Mouse (Mus musculus) 416B (cell line): ENCODE results near the gene Hddc2.

Experiments
- DNase-seq: peaks from one replicate; pipeline ENCODE4 v3.0.0; 2011; ENCODE audit warnings: low read depth

Hddc2 gene

DNA sequence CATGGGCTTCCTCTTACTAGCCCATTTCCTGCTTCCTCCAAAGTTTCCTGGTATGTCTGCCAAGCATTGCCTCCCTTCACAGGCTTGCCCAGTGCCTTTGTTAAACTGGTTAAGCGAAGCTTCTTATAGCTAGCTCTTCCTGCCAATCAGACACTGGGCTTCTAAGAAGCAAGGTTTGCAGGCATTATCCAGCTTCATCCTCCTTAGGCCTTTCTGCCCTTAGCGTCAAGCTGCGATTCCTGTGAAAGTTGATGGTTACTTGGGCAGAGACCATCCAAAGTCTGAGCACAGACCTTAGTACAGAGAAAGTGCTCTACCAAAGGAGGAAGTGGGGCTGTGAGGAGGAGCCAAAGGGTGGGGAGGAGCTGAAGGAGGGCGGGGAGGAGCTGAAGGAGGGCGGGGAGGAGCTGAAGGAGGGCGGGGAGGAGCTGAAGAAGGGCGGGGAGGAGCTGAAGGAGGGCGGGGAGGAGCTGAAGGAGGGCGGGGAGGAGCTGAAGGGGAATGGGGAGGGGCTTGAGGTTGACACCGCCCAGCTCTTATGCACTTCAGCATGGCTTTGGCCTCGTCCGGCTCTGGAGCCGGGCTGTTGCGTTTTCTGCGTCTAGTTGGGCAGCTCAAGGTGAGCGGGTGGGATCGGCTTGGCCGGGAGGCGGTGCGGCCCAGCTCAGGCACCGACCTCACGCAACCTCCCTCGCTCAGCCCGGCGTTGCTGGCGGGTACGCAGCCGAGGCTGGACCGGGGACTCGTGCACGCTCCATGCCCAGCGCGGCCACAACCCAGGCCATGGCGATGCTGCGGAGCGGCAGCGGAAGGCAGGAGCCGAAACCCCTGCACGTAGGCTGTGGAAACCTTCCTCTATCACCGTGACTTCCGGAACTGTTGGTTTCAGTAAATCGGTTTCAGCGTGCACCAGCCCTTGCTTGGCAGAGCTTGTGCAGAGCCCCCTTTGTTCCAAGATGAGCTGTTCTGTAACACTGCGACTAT is at the start of gene Hddc2:
Gene Hddc2 (plus strand): TSS at position 519 of the 984 bp plus-strand sequence.
- DNase-seq: peak; percentile 92

DNA sequence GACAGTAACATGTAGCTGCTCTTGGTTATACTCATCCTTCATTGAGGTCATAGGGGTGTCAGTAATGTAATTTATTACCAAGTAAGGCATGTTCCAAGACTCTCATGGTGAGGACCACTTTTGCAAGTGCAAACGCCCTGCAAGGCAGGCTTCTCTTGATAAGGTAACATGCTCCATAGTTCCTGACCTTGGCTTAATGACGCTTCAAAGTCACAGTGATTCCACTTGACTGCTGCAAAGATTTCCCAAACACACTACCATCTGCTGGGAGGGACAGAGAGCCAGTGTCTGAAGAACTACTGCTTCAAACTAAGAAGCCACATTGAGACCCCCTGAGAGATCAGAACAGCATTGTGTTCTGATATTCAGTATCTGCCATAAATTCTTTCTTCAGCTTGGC is 40.4 kb upstream of the Hddc2 start:
- DNase-seq: no peak

DNA sequence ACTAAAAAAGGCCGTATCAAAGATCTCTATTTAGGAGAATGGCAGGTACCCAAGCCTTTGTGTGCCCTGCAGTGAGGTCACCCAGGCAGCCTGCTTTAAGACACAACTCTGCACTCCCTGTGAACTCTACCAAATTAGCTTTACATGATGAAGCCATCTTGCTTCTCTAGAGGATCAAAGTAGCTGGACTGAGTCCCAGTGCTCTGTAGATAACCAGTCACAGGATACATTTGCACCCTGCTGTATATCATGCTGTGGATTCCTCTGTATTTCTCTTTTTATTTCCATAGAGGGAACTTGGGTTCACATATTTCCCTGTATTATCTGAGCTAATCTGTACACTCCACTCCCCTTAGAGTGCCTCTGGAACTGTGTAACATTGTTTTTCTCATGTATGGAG is 40.0 kb upstream of the Hddc2 start:
- no peak for DNase-seq

DNA sequence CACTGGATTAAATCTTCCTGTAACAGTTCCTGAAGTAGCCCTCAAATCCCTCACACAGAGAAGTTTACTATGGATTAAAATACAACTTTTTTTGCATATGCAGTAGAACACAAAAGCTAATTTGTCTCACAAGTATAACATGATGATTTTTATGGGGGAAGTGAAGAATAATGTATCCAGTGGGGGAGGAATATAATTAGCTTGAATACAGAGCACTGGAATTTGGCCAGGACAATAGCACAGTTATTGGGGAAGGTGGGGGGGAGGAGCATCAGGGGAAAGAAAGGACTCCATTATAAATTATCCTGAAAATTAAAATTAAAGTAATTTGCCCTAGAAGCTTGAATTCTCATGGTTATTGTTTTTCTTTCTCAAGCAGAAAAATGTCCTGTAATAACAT is 25.4 kb upstream of the Hddc2 start:
- DNase-seq: no peak

DNA sequence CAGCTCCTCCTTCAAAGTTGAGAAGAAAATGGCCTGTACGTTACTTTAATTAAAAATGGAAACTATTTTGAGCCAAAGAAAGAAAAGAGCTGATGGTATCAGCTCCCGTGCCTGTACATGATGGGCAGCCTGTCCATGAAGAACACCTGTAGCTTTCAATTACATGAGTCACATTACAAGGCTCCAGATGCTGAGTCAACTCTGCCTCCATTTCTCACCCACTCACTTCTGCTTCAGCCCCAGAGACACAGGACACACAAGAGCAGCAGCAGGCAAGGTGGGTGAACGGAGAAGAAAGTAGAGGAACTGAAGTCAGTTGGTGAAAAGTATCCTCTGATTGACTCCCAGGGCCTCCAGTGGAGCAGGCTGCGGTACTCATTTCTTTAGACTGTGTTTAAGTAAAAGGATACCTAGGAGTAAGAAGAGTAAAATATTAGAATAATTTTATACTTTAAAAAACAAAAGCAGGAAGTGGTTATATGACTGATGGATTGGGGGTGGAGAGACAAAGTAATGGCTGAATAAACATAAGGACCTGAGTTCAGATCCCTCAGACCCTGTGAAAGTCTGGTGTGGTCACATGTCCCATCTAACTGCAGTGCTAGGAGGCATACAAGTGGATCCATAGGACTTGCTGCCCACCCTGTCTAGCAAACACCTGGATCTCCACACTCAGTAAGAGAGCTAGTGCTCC is 24.3 kb upstream of the Hddc2 start:
- no peak for DNase-seq

DNA sequence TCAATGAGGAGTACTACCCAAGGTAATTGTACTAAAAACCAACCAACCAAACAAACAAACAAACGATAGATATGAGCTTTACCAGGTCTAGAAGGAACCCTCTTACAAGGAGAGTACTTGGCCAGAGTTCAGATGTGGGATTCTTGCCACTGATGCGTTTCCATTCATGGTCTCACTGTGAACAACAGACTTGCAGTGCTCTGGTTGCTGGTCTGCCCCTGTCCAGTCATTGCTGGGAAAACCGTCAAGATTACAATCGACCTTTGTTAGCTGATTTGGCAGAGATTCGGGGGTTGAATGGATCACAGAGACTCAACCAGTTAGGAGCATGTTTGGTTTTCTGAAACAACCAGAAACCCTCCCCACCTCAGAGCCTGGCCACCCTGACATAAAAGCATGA is 17.5 kb upstream of the Hddc2 start:
- no peak for DNase-seq

DNA sequence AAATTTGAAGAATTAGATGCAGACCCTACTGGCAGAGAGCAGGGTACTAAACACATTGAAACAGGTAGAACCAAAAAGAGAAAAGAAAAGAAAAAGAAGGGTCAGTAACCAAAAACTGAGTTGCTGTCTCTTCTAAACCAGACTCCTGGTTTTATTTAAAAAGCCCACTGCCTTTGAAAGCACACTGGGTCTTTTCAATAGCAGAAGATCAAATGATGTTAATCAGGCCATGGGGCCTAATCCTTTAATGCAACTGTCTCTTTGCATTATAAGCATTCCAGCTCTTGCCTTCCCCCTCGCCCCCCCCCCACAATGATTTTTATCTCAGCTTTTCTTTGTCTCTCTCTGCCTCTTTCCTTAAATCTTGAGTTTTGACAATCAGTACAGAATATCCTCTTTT is 16.7 kb upstream of the Hddc2 start:
- DNase-seq: no peak

DNA sequence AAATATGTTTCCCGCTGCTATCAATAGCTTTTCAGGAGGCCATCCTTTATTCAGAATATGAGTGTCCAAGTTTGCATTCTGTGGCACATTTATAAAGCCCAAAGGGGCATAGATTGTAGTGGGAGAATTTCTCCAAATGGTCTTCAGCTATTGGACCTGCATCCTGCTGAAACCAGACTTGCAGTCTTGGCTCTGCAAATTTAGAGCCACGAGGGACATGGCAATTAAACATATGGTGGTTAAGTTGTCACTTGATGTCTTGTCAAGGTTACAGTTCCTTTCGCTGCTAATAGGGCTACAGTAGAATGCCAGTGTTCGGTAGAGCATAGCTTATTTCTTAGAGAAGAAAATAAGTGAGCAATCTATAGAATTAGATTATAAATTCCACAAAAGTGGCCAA is 16.1 kb upstream of the Hddc2 start:
- DNase-seq: no peak

DNA sequence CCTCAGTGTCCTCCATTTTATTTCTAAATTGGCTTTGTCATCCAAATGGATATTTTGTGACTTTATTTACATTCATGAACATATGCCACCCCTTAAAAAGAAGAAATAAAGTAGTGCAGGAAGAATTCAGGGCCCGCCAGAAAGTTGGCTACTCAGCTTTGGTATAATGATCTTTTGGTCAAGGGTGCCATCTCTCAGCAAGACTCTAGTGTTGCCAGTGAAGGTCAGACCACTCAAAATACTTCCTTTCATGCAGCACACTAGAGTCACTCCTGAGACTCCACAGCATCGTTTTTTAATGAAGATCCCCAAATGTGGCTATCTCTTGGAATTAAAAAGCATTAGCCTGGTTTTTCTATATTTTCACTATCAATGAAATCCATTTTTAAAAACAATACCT is 14.9 kb upstream of the Hddc2 start:
- no peak for DNase-seq

DNA sequence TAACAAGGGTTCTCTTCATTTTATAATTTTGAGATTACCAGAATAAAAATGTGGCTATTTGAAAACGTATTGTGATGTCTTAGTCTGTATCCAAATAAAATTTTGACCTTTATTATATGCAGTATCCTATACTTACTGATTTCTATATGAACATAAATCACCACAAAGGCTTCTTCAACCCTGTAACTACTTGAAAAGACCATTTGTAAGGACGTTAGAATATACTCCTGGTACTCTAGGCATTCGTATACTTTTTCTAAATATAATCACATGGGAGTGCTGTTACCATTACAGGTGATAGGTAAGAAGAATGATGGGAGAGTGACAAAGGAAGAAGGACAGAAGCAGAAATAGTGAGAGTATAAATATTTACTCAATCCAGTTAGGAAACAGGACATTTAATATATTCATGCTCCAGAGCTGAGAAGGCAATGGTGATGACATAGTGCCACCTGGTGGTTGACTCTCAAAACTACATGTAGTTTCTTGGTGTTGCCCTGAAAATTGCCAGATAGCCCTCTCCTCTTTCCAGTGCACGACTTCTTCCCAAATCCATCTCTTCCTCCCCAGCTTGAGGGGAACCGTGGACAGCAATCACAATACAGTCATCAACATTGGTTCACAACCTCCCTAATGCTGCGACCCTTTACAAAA is 14.1 kb upstream of the Hddc2 start:
- peak; percentile 58 for DNase-seq

DNA sequence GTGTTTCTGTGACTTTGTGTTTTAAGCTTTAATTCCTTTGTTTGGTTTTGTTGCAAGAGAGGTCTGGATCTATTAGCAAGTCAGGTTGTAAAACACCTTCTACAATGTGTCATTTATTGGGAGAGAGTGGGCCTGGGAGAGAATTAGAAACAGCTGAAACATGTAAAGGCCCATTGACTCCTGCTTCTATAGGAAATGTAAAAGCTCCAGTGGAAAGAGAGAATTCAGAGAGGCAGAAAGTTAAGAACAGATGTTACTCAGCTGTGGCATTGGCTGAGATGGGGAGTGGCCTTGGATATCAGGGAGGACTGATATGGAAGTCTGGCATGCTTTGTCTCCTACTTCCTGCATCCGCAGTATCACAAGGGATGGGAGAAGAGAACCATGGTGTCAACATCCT is 12.9 kb upstream of the Hddc2 start:
- DNase-seq: no peak

DNA sequence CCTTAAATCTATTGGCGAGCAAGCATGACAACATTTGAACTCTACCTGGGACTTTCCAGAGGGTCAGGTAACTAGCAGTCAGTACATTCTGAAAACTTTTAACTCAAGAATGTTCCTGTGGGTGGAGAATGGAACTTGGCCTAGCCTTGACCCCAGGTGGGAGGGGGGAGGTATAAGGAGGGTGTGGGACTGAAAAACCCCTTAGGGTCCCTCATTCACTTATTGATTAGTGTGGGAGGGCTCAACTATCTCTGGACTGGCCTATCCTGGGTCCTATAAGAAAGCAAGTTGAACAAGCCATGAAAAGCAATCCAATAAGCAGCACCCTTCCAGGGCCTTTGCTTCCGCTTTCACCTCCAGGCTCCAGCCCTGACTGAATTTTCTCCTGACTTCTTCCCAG is 9.7 kb upstream of the Hddc2 start:
- DNase-seq: no peak

DNA sequence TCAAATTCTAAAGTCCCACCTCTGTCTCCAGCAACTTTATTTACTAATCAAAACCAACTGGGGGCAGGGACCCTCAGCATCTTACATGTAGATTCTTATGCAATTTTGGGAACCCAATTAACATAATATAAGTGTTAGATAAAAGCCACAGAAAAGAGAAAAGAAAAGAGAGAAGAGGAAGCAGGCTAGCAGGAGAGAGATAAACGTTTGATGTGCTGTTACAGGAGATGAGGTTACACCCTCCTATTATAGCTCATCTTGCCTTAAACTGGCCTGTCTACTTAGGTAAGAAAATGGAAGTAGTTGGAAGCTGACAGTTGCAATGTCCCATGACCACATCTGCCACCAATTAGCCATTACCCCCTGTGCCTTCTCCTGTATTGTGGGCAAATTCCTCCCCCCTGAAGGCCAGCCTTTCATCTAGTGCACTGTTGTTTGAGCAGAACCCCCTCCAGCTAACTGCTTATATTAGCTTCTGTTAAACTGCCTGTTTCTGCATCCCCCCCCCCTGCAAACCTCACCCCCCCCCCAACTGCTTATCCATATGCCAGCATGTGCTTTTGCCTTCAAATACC is 6.1 kb upstream of the Hddc2 start:
- DNase-seq: no peak

DNA sequence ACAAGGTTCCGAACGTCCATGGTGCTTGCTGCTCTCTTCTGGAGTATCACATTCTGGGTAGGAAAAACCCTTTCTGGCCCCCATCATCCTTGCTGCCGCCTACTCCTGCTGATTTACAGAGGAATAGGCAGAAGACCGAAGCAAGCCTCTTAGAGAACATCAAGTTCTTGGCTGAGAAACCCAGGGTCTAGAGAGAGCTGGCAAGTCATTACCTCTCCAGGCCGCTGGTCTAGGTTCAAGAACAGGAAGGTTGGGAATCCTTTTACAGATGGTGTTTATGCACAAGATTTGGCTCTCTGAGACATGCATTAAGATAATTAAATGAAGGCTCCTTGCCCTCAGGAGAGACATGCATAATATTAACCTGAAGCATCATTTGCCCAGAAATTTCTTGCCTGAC is 5.3 kb downstream of the Hddc2 start:
- DNase-seq: no peak

DNA sequence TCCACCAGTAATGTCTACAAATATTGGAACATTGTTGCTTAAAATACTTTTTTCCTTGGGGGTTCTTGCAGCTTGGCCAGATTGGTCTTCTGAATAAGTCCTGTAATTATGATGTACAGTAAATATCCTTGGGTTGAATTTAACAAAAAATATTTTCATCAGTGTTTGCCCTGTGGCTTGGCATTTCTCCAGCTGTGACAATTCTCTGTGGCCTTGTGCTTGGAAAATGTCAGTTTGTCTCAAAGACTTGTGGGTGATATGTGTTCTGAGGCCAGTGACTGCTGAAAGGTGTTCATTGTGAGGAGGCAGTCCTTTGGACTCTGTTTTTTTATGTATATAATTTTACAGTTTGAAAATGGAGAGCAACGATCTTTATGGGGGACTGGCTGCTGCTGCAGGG is 16.3 kb downstream of the Hddc2 start:
- peak; percentile 65 for DNase-seq

DNA sequence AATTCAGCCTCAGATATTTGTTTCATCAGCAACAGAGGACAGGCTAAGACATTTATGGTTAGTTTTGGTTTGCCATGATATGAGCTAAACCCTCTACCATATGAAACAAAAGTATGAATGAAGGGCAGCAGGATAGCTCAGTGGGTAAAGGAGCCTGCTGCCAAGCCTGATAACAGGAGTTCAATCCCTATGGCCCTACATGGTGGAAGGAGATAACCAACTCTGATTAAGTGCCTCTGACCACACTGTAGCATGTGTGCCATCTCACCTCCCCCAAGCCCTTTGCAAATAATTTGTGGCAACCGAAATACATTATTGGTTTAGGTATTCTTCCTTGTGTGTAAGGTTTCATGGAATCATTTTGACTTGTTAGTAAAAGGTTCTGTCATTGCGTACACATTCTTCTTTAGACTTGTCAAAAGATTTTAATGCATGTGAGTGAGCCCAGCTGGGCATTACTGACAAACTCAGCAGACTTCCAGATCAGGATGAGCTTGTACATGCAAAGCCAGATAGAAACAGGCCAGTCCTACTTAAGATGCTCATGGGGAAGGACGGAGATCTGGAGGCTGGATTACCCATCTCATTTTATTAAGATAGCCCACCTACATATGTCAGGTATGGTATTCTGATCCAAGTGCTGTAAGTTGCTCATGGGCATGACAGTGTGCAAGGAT is 17.2 kb downstream of the Hddc2 start:
- DNase-seq: peak; percentile 75

DNA sequence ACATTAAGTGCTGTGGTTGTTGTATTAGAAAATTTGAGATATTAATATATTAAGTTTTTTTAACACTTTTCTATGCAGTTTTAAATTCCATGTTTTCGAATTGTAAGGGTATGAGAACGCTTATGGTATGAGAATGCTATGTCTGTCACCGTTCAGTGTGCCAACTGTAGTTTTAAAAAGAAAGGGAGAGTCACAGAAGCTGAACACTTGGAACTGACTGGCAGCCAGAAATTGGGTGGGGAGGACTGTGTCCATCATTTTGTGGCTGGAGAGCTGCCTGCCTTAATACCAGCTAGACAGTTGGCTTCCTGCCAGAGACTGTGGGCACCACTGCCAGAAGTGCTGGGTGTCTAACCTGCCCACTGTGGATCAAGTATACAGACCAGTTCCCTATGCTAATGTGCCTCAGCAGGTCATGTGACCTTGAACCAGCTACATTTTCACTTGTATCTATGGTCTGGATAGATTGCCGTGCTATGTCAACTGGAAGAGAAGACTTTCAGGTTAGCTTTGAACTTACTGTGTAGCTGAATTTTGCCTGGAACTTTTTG is 18.1 kb downstream of the Hddc2 start:
- DNase-seq: peak; percentile 85

DNA sequence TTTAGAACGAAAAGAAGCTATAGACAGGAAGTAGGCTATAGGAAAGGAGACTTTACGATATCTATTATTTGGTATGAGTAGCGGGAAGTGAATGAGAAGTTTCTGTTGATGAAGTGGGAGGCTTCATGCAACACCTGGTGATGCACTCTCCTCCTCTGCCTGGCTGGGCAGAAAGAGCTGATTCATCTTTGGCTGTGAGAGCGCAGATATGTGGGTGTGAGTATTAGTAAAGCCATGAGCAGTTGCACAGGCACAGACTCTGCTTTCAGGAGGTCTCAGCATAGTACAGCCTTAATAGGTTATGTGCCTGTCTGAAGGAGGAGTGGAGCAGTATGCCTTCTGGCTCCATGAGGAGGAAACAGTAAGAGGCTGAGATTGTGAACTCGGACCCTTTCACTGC is 23.2 kb downstream of the Hddc2 start:
- DNase-seq: no peak

DNA sequence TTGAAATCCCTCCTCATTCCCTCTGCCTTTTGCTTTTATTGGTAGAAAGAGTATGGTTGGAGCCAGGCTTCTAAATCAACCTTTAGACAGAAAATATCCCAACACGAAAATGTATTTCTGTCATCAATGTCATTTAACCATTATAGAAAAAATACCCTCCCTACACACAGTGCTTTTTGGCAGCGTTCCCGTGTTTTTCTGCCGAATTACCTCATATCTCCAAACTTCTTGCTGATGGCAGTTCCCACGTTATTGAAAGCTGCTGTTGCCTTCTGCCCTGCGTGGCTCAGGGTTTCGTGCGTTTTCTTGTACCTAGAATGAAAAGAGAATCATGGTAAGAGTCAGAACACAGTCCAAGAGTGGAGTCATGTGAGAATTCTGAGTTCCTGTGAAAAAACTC is 33.2 kb downstream of the Hddc2 start:
- DNase-seq: no peak

DNA sequence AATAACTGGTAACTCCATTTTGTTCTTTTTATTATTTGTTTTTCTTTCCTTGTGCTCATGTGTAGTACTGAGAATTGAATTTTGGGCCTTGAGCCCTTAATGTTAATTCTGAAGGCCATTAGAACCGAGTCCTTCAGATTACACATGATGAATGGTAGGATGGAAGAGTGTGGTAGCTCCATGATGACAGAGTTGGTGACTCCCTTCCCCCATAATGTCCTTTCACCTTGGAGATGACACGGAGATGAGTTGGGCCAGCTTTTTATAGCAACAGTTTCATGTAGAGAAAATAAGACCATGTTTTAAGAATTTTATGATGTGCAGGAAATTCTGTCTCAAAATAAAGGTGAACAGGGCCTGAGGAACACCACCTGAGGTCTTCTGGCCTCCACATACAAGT is 37.9 kb downstream of the Hddc2 start:
- DNase-seq: no peak

DNA sequence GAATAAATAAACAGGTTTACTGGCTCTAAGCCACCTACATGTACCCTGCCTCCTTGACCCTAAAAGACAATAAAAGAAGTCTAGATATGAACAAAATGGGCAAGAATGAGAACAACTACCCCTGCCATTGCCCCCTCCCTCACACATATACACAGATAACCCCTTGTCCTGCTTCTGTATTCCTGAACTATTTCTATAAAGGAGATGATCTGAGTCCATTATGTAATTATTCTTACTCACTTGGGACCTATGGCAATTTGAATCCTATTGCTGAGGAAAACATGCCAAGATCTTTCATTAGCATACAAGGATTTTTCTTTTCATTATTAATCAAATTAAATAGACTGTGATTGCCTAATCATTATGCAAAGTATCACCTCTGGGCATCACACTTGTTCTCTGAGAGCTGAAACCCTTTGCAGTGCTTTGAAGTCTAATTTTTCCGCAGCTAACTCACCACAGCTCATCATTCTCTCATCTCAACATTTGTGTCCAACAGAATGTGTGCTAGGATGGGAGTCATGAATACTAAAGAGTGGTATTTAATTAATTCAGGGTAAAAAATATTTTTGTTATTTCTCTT is 39.8 kb downstream of the Hddc2 start:
- DNase-seq: no peak
